ENCODE assay signal across 8 mouse cellular contexts in genomic region chr15:99030585-99031387, GRCm38 (mm10). TPM values are rescaled to one million over a fixed set of nuclear protein-coding genes. Genes with fewer than 3 reads are reported as not detected.
DNase-seq lines count a peak whose midpoint lies in the region; ATAC-seq and TF ChIP-seq lines count a peak whose summit lies in the region.

No protein-coding gene starts in this region.

- peak; percentile 78 for DNase-seq in adrenal gland, postnatal 10 days
- peak; percentile 73 for DNase-seq in lung, postnatal 25 days (ENCODE audit: low spot score)
- DNase-seq in spleen, adult 2 months (ENCODE audit: low read depth in 1 of 2, low spot score in 2 of 2), result peak in 1 of 2 experiments; percentile 27
- no peak for DNase-seq in layer of hippocampus, adult 9-10 months (ENCODE audit: low spot score)
- no peak for DNase-seq in cerebellum, adult 18-20 months

- no peak for TF ChIP-seq CTCF in spleen, adult 2 months (IDR thresholded peaks at IDR 0.05; ENCODE audit: extremely low read depth, insufficient read depth, insufficient read length, insufficient replicate concordance)

- peak overlapping the region; percentile 97 for H3K27ac ChIP-seq in kidney, embryonic 15.5 days
- H3K27ac ChIP-seq in spleen, adult 2 months (ENCODE audit: insufficient read depth, low read length), result peak overlapping the region; percentile 83

- no peaks in the 10 kb centered on the region for H3K9me3 ChIP-seq in kidney, embryonic 15.5 days (replicated peaks)

- no peak for TF ChIP-seq POLR2A in spleen, adult 2 months (IDR thresholded peaks at IDR 0.05; ENCODE audit: low read depth, low read length)

- peak overlapping the region; percentile 79 for H3K4me3 ChIP-seq in kidney, embryonic 15.5 days (replicated peaks)
- H3K4me3 ChIP-seq in spleen, adult 2 months (ENCODE audit: extremely low read depth, insufficient read depth, insufficient read length), result peak overlapping the region; percentile 69

- peak overlapping the region; percentile 91 for H3K4me2 ChIP-seq in kidney, embryonic 15.5 days

- H3K4me1 ChIP-seq in kidney, embryonic 15.5 days, result peaks cover 55% of the 10 kb centered on the region
- H3K4me1 ChIP-seq in spleen, adult 2 months (ENCODE audit: control insufficient read depth, insufficient read depth, insufficient read length), result peaks cover 8% of the 10 kb centered on the region; the same call in 1 of the 2 replicates

- 9% methylated on average over 26 of the region's 26 CpGs for WGBS in kidney, embryonic 15.5 days
- 1% methylated on average over 26 of the region's 26 CpGs for WGBS in spleen, adult 2 months

- H3K27me3 ChIP-seq in kidney, embryonic 15.5 days, result no peaks in the 10 kb centered on the region
- no peaks in the 10 kb centered on the region for H3K27me3 ChIP-seq in spleen, adult 2 months (ENCODE audit: control insufficient read depth, insufficient read depth, low read length)

- peaks cover 15% of the 10 kb centered on the region for H3K36me3 ChIP-seq in kidney, embryonic 15.5 days
- peaks cover 12% of the 10 kb centered on the region for H3K36me3 ChIP-seq in spleen, adult 2 months (ENCODE audit: control insufficient read depth, insufficient read depth, low read length)

- peak; percentile 6 for ATAC-seq in CD4-positive, CD25-positive, alpha-beta regulatory T cell, adult 4 months
- ATAC-seq in granulocyte monocyte progenitor cell, adult 5-6 weeks (replicated peaks; ENCODE audit: poor library complexity, severe bottlenecking), result peak; percentile 29
- ATAC-seq in kidney, embryonic 15.5 days (replicated peaks; ENCODE audit: low FRiP score), result peak; percentile 71

- peak overlapping the region; percentile 70 for H3K9ac ChIP-seq in kidney, embryonic 15.5 days

RNA-seq across cellular contexts. Expression of gene Tuba1c, which starts 1.1 kb away (rescaled TPM):
- polyA plus RNA-seq in CD4-positive, CD25-positive, alpha-beta regulatory T cell, adult 4 months (2017; shearing (Covaris generic)), result 100 to 1,000 TPM in 1 of 2 experiments, 10 to 100 TPM in 1; 74.6 to 131 TPM
- total RNA-seq in adrenal gland, postnatal 10 days (2021), result 100 to 1,000 TPM; 144 to 176 TPM
- total RNA-seq in granulocyte monocyte progenitor cell, adult 5-6 weeks (2014; fragmentation: Nextera tagmentation), result 117 and 131 TPM in 2 replicates
- total RNA-seq in granulocyte monocyte progenitor cell, adult 5-6 weeks (2017), result 109 and 120 TPM in 2 replicates
- polyA plus RNA-seq in kidney, embryonic 15.5 days (2015; fragmentation: Nextera tagmentation; extraction: Ambion mirVana), result 180 and 185 TPM in 2 replicates
- 119 and 126 TPM in 2 replicates for polyA plus RNA-seq in spleen, adult 2 months (2012; rRNA removed)

RNA-seq across cellular contexts. Expression of gene Prph, which starts 24.2 kb away (rescaled TPM):
- not detected for polyA plus RNA-seq in CD4-positive, CD25-positive, alpha-beta regulatory T cell, adult 4 months (2017; shearing (Covaris generic))
- 10 to 100 TPM; 24.0 to 59.0 TPM for total RNA-seq in adrenal gland, postnatal 10 days (2021)
- not detected in 2 replicates for total RNA-seq in granulocyte monocyte progenitor cell, adult 5-6 weeks (2014; fragmentation: Nextera tagmentation)
- not detected in 2 replicates for total RNA-seq in granulocyte monocyte progenitor cell, adult 5-6 weeks (2017)
- polyA plus RNA-seq in kidney, embryonic 15.5 days (2015; fragmentation: Nextera tagmentation; extraction: Ambion mirVana), result 5.9 and 12.6 TPM in 2 replicates
- 0.99 and 1.4 TPM in 2 replicates for polyA plus RNA-seq in spleen, adult 2 months (2012; rRNA removed)

RNA-seq across cellular contexts. Expression of gene Troap, which starts 43.6 kb away (rescaled TPM):
- polyA plus RNA-seq in CD4-positive, CD25-positive, alpha-beta regulatory T cell, adult 4 months (2017; shearing (Covaris generic)), result 1 to 10 TPM in 1 of 2 experiments, under 1 TPM in 1; 0.59 to 1.3 TPM
- total RNA-seq in adrenal gland, postnatal 10 days (2021), result 1 to 10 TPM; 8.2 to 9.8 TPM
- total RNA-seq in granulocyte monocyte progenitor cell, adult 5-6 weeks (2014; fragmentation: Nextera tagmentation), result 11.0 and 44.6 TPM in 2 replicates
- total RNA-seq in granulocyte monocyte progenitor cell, adult 5-6 weeks (2017), result 21.5 and 24.9 TPM in 2 replicates
- 33.8 and 39.4 TPM in 2 replicates for polyA plus RNA-seq in kidney, embryonic 15.5 days (2015; fragmentation: Nextera tagmentation; extraction: Ambion mirVana)
- polyA plus RNA-seq in spleen, adult 2 months (2012; rRNA removed), result 5.9 and 7.5 TPM in 2 replicates

RNA-seq across cellular contexts. Expression of gene C1ql4, which starts 56.8 kb away (rescaled TPM):
- polyA plus RNA-seq in CD4-positive, CD25-positive, alpha-beta regulatory T cell, adult 4 months (2017; shearing (Covaris generic)), result not detected
- under 1 TPM in 1 of 2 experiments, not detected in 1; 0.18 TPM for total RNA-seq in adrenal gland, postnatal 10 days (2021)
- total RNA-seq in granulocyte monocyte progenitor cell, adult 5-6 weeks (2014; fragmentation: Nextera tagmentation), result not detected in 2 replicates
- total RNA-seq in granulocyte monocyte progenitor cell, adult 5-6 weeks (2017), result not detected in 2 replicates
- polyA plus RNA-seq in kidney, embryonic 15.5 days (2015; fragmentation: Nextera tagmentation; extraction: Ambion mirVana), result 0.72 and 1.1 TPM in 2 replicates
- not detected in 2 replicates for polyA plus RNA-seq in spleen, adult 2 months (2012; rRNA removed)

Comparison
In these comparisons a context has a peak if more than half of its experiments do, and no peak if none do; other contexts are left out.
1. ATAC-seq: peak in every context shown above with its lines; median percentile 71 in kidney, embryonic 15.5 days; 29 in granulocyte monocyte progenitor cell, adult 5-6 weeks; 6 in CD4-positive, CD25-positive, alpha-beta regulatory T cell, adult 4 months.
2. DNase-seq: peak in adrenal gland, postnatal 10 days (single experiment) and lung, postnatal 25 days (single experiment); none in layer of hippocampus, adult 9-10 months (single experiment) and cerebellum, adult 18-20 months (0 of 2).